Mouse (Mus musculus): ENCODE results near the gene Insyn1. TPM values are rescaled to one million over a fixed set of nuclear protein-coding genes. Genes with fewer than 3 reads are reported as not detected.

The Insyn1 gene
- polyA plus RNA-seq, 1 experiment from 2014 or later, result 7.9 TPM

GRCm38 (mm10) chr9:58545428-58545827 is 57.0 kb downstream of the Insyn1 start:
- Histone ChIP-seq H3K27ac (replicated peaks) (no peak overlapping the region), H3K4me3 (no peak overlapping the region), H3K9me3 (no peaks in the 10 kb centered on the region), H3K27me3 (no peaks in the 10 kb centered on the region), H3K9ac (peak overlapping the region; percentile 44), H3K4me1 (replicated peaks) (peaks cover 56% of the 10 kb centered on the region), H3K4me2 (no peak overlapping the region; the same call in 1 of the 2 replicates), H3K36me3 (no peaks in the 10 kb centered on the region)
- ATAC-seq (ENCODE audit: low read depth), result no peak
- WGBS, result 78% methylated on average over 6 of the region's 6 CpGs

- Histone ChIP-seq H3K9me3 (no peaks in the 10 kb centered on the region), H3K27ac (replicated peaks) (no peak overlapping the region; the same call in 1 of the 2 replicates), H3K4me3 (no peak overlapping the region), H3K4me2 (no peak overlapping the region), H3K9ac (peak overlapping the region; percentile 34; the same call in 1 of the 2 replicates), H3K36me3 (no peaks in the 10 kb centered on the region), H3K27me3 (no peaks in the 10 kb centered on the region), H3K4me1 (replicated peaks) (peaks cover 53% of the 10 kb centered on the region)
- ATAC-seq (ENCODE audit: low read depth), result no peak
- WGBS, result 67% methylated on average over 11 of the region's 11 CpGs
These were observed 58.4 kb downstream of the Insyn1 start for GRCm38 (mm10) chr9:58546630-58547360.

- ATAC-seq (ENCODE audit: low read depth), result no peak
- Histone ChIP-seq H3K4me2 (no peak overlapping the region), H3K4me1 (replicated peaks) (peaks cover 66% of the 10 kb centered on the region), H3K27ac (replicated peaks) (no peak overlapping the region), H3K9ac (no peak overlapping the region), H3K27me3 (no peaks in the 10 kb centered on the region), H3K9me3 (no peaks in the 10 kb centered on the region), H3K4me3 (no peak overlapping the region), H3K36me3 (no peaks in the 10 kb centered on the region)
- WGBS, result 42% methylated on average over 4 of the region's 4 CpGs
These were observed 60.5 kb downstream of the Insyn1 start for GRCm38 (mm10) chr9:58548897-58549296.

Other genes starting within 250 kb of the Insyn1 start
- 3.4 and 4.0 TPM in 2 replicates for gene Pml, start 238.8 kb upstream of the Insyn1 start, polyA plus RNA-seq (2015; fragmentation: Nextera tagmentation; extraction: Ambion mirVana)
- gene Stoml1, start 235.4 kb upstream of the Insyn1 start, polyA plus RNA-seq (2015; fragmentation: Nextera tagmentation; extraction: Ambion mirVana), result 86.0 and 107 TPM in 2 replicates
- gene Loxl1, start 175.4 kb upstream of the Insyn1 start, polyA plus RNA-seq (2015; fragmentation: Nextera tagmentation; extraction: Ambion mirVana), result 9.1 and 10.9 TPM in 2 replicates
- not detected in 2 replicates for gene Tbc1d21, start 118.1 kb upstream of the Insyn1 start, polyA plus RNA-seq (2015; fragmentation: Nextera tagmentation; extraction: Ambion mirVana)
- gene Cd276, start 66.8 kb downstream of the Insyn1 start, polyA plus RNA-seq (2015; fragmentation: Nextera tagmentation; extraction: Ambion mirVana), result 40.7 and 42.1 TPM in 2 replicates
- gene Nptn, start 93.6 kb downstream of the Insyn1 start, polyA plus RNA-seq (2015; fragmentation: Nextera tagmentation; extraction: Ambion mirVana), result 156 and 161 TPM in 2 replicates